Mouse (Mus musculus) liver, embryonic 12.5 days (tissue): Measurements from ENCODE around the gene Ncbp1. TPM values are rescaled to one million over a fixed set of nuclear protein-coding genes. Genes with fewer than 3 reads are reported as not detected.

Experiments
- polyA plus RNA-seq: library from polyadenylated mRNA; unstranded; fragments of >200 nt; fragmentation: Nextera tagmentation; extraction: Ambion mirVana; gene quantifications from 2 replicates; pipeline ENCODE4 v1.2.1, GENCODE M21; 2016

The Ncbp1 gene
- polyA plus RNA-seq, 1 experiment from 2014 or later, result 68.0 TPM

Other genes starting within 250 kb of the Ncbp1 start
- gene Ccdc180, start 248.3 kb upstream of the Ncbp1 start, polyA plus RNA-seq, result 0.12 and 0.13 TPM in 2 replicates
- 6.5 and 9.8 TPM in 2 replicates for gene Tdrd7, start 173.3 kb upstream of the Ncbp1 start, polyA plus RNA-seq
- 45.3 and 46.4 TPM in 2 replicates for gene Tmod1, start 99.7 kb upstream of the Ncbp1 start, polyA plus RNA-seq
- 23.3 and 23.9 TPM in 2 replicates for gene Tstd2, start 81 bp downstream of the Ncbp1 start, polyA plus RNA-seq
- gene Xpa, start 57.7 kb downstream of the Ncbp1 start, polyA plus RNA-seq, result 11.1 and 12.3 TPM in 2 replicates
- 0.08 TPM in 1 of 2 replicates, not detected in the other for gene Foxe1, start 205.0 kb downstream of the Ncbp1 start, polyA plus RNA-seq